7 mouse cellular contexts compared by ENCODE assay signal in genomic region chr4:102657244-102657643, GRCm38 (mm10).
DNase-seq lines count a peak whose midpoint lies in the region; ATAC-seq lines count a peak whose summit lies in the region.

No protein-coding gene starts in this region.

- ATAC-seq in megakaryocyte, adult 5-6 weeks (ENCODE audit: poor library complexity, severe bottlenecking) = peak; percentile 78

- DNase-seq in heart, adult 11 months = peak; percentile 76
- no peak for DNase-seq in heart, adult 9 months (ENCODE audit: low spot score in 2 of 2)
- DNase-seq in MEL-GATA-1-ER (ENCODE audit: extremely low read depth, low read depth) = peak; percentile 80
- DNase-seq in kidney, adult 18-20 months = no peak
- DNase-seq in cerebellum, adult 9-11 months = no peak
- DNase-seq in urinary bladder, postnatal 25 days (ENCODE audit: low spot score) = no peak

Comparison
In these comparisons a context has a peak if more than half of its experiments do, and no peak if none do; other contexts are left out.
1. DNase-seq: peak in heart, adult 11 months (single experiment) and MEL-GATA-1-ER (single experiment); none in heart, adult 9 months (0 of 2), kidney, adult 18-20 months (single experiment), cerebellum, adult 9-11 months (single experiment) and urinary bladder, postnatal 25 days (single experiment).